Mouse (Mus musculus): ENCODE measurements around the gene Tpbpb. TPM values are rescaled to one million over a fixed set of nuclear protein-coding genes. Genes with fewer than 3 reads are reported as not detected.
A peak's percentile ranks its signal among the peaks of the same experiment; 100 is the strongest.
"Not testable (repeated sequence)": the region's sequence is repeated elsewhere in the genome, so short reads cannot be mapped to it uniquely, and the experiment has no call there.

Tpbpb gene
- 0.27 and 0.39 TPM in 2 replicates for polyA plus RNA-seq (2012; rRNA removed)

DNA sequence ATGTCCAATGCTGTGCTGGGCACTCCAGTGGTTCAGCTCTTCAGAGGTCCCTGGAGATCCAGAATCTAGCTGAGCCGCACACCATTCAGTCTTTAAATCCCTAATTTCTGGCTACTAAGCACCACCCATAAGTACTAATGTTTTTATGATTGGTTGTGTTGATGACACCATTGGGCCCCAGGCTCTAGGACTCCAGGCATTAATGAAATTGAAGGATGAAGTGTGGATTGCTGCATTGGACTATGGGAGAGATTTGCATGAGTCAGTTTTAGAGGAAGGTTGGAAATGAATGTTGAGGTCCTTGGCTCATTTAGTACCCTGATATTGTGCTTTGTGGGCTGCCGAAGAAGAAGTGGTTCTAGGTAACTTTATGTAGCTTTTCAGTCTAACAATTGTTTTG lies at the start of gene Tpbpb:
TSS of gene Tpbpb (minus strand) at position 101 of the 400 bp plus-strand sequence.
- not testable (repeated sequence) for DNase-seq (ENCODE audit: low read depth)

DNA sequence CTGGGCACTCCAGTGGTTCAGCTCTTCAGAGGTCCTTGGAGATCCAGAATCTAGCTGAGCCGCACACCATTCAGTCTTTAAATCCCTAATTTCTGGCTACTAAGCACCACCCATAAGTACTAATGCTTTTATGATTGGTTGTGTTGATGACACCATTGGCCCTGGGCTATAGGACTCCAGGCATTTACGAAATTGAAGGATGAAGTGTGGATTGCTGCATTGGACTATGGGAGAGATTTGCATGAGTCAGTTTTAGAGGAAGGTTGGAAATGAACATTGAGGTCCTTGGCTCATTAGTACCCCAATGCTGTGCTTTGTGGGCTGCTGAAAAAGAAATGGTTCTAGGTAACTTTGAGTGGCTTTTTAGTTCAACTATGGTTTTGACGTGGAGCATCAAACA lies 37.2 kb upstream of the Tpbpb start, which contains the start of gene Tpbpa:
TSS of gene Tpbpa (minus strand) at position 101 of the 400 bp plus-strand sequence.
- DNase-seq (ENCODE audit: low read depth): not testable (repeated sequence)

DNA sequence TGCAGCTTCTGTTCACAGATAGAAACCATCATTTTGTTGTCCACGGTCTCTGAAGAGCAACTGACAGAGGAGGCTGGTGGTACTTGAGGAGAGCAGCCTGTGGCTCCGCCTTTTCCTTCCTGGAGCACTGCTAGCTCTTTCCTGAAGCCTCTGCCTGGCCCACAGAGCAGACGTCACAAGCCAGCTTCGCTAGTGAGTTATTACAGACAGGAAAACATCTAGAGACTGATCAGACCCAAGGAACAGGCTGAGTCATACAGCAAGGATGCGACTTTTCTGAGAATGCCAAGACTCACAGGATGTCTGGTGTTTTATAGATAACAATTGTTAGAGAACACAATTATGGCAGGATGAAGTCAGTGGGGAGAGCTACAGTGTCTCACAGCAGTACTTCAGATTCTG lies 31.8 kb upstream of the Tpbpb start, which contains the start of the genes Gm49391 and Ctla2a:
TSS of gene Gm49391 (minus strand) at position 72 of the 402 bp plus-strand sequence.
TSS of gene Ctla2a (minus strand) at position 126 of the 402 bp plus-strand sequence.
- peak; percentile 1 for DNase-seq (ENCODE audit: low read depth)
- TF ChIP-seq CTCF (IDR thresholded peaks at IDR 0.05; ENCODE audit: borderline replicate concordance, extremely low read depth, insufficient read depth, insufficient read length) (no peak), POLR2A (IDR thresholded peaks at IDR 0.05; ENCODE audit: borderline replicate concordance, extremely low read depth, insufficient read depth, insufficient read length, poor library complexity, severe bottlenecking) (no peak)

DNA sequence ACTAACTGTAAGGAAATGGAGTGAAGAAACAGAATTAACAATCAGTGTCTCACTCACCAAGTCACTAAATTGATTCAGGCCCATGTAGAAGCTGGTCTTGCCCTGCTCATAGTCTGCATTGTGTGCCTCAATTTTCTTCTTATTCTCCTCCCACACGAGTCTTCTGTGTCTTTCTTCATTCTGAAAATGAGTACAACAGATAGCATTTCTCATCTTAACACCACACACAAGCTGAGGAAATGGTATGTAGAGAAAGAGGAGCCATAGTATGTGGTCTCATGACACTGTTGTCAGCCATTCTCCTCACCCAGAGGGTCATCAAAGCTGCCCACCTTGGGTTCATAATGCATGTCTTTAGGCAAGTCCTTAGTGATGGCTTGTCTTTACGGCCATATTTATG lies 30.8 kb upstream of the Tpbpb start, which contains the start of gene Gm49393:
TSS of gene Gm49393 (minus strand) at position 101 of the 400 bp plus-strand sequence.
- not testable (repeated sequence) for DNase-seq (ENCODE audit: low read depth)

DNA sequence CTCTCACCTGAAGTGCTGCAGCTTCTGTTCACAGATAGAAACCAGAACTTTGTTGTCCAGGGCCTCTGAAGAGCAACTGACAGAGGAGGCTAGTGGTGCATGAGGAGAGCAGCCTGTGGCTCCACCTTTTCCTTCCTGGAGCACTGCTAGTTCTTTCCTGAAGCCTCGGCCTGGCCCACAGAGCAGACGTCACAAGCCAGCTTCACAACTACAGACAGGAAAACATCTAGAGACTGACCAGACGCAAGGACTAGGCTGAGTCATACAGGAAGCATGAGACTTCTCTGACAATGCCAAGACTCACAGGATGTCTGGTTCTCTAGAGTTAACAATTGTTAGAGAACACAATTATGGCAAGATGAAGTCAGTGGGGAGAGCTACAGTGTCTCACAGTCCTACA lies 7.4 kb downstream of the Tpbpb start, which contains the start of gene Ctla2b:
TSS of gene Ctla2b (minus strand) at position 120 of the 400 bp plus-strand sequence.
- no peak for TF ChIP-seq POLR2A (IDR thresholded peaks at IDR 0.05; ENCODE audit: borderline replicate concordance, extremely low read depth, insufficient read depth, insufficient read length, poor library complexity, severe bottlenecking)
- TF ChIP-seq CTCF (IDR thresholded peaks at IDR 0.05; ENCODE audit: borderline replicate concordance, extremely low read depth, insufficient read depth, insufficient read length): no peak
- DNase-seq (ENCODE audit: low read depth): peak; percentile 3

DNA sequence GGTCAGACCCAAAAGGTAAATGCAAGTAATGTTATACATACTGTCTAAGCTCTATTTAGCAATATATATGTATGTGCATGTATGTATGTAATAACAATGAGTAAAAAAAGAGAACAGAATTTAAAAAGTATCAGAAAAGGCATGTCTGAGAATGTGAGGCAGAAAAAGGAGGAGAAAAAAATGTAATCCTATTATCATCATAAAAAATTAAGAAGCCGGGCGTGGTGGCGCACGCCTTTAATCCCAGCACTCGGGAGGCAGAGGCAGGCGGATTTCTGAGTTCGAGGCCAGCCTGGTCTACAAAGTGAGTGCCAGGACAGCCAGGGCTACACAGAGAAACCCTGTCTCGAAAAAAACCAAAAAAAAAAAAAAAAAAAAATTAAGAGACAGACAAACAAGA lies 7.9 kb downstream of the Tpbpb start, which contains the start of gene Gm49392:
TSS of gene Gm49392 (minus strand) at position 101 of the 400 bp plus-strand sequence.
- not testable (repeated sequence) for DNase-seq (ENCODE audit: low read depth)

DNA sequence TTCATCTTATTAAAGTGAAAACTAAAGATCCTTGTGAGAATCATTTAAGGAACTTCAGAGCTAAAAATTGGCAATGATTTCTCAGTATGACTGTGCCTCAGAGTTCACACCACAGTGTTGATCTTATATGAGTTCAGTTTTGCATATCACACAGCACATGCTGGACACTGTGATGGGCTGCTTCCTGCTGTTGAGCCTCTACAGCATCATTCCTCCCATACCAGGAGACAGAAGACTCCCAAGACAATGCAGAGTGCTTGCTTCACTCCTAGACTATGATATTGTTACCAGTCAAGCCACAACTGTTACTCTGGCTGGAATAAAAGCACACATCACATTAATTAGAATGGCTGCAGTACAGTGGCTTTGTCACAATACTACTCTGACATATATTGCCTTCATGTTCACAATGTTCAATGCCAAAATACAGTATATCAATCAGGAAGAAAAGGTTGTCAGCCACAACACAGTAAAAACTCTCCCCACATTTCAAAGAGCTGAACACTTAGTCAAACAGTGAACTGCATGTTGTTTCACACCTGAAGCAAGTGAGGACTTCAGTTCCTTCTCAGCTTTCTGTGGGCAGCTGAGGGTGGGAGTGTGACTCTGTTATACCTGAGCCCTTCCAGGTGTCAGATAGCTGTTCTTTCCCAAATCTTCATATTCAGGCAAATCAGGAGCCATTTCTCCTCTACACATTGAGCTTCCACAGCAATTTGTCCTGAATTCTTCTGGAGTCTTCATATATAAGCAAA lies 9.1 kb downstream of the Tpbpb start:
- no peak for DNase-seq (ENCODE audit: low read depth)
- TF ChIP-seq CTCF (IDR thresholded peaks at IDR 0.05; ENCODE audit: borderline replicate concordance, extremely low read depth, insufficient read depth, insufficient read length): no peak

DNA sequence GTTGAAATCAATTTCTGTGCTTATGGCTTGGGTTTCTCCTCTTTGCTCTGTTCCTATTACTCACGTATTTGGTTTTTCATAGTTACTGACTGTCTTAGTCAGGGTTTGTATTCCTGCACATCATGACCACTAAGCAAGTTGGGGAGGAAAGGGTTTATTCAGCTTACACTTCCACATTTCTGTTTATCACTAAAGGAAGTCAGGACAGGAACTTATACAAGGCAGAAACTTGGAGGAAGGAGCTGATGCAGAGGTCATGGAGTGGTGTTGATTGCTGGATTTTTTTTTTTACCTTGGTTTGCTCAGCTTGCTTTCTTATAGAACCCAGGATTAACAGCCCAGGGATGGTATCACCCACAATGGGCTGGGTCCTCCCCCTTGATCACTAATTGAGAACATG lies 12.4 kb downstream of the Tpbpb start:
- no peak for DNase-seq (ENCODE audit: low read depth)
- TF ChIP-seq POLR2A (IDR thresholded peaks at IDR 0.05; ENCODE audit: borderline replicate concordance, extremely low read depth, insufficient read depth, insufficient read length, poor library complexity, severe bottlenecking): no peak
- no peak for TF ChIP-seq CTCF (IDR thresholded peaks at IDR 0.05; ENCODE audit: borderline replicate concordance, extremely low read depth, insufficient read depth, insufficient read length)

DNA sequence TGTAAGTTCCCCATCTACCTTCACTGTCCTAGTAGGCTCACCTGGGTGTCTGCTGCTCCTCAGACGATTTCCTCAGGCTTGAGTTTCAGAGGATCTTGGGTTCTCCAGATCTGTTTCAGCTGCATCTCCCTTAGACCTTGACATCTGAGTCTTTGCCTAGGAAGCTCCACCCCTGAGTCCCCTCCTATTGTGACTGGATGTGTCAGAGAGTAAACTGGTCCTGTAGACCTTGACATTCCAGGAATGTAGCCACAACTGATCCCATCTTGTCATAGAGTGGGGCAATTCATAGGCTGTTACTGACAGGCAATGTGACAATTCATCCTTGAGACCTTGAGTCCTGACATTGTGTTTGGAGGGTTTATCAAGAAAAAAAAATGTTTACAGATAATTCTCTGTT lies 40.4 kb downstream of the Tpbpb start, which contains the start of gene 4930486L24Rik:
TSS of gene 4930486L24Rik (minus strand) at position 195 of the 400 bp plus-strand sequence.
- no peak for DNase-seq (ENCODE audit: low read depth)
- TF ChIP-seq CTCF (IDR thresholded peaks at IDR 0.05; ENCODE audit: borderline replicate concordance, extremely low read depth, insufficient read depth, insufficient read length) (no peak), POLR2A (IDR thresholded peaks at IDR 0.05; ENCODE audit: borderline replicate concordance, extremely low read depth, insufficient read depth, insufficient read length, poor library complexity, severe bottlenecking) (no peak)

Other genes starting within 250 kb of the Tpbpb start
- not detected in 2 replicates for gene BC051665, start 118.5 kb downstream of the Tpbpb start, polyA plus RNA-seq (2012; rRNA removed)
- gene Ctsll3, start 102.0 kb downstream of the Tpbpb start, polyA plus RNA-seq (2012; rRNA removed): not detected in 2 replicates
- gene 4930486L24Rik, start 40.4 kb downstream of the Tpbpb start, polyA plus RNA-seq (2012; rRNA removed): 0.08 and 0.14 TPM in 2 replicates
- not detected in 2 replicates for gene Gm49392, start 8.0 kb downstream of the Tpbpb start, polyA plus RNA-seq (2012; rRNA removed)
- gene Ctla2b, start 7.4 kb downstream of the Tpbpb start, polyA plus RNA-seq (2012; rRNA removed): 1.6 TPM in 2 replicates
- gene Gm49393, start 30.7 kb upstream of the Tpbpb start, polyA plus RNA-seq (2012; rRNA removed): not detected in 2 replicates
- gene Gm49391, start 31.7 kb upstream of the Tpbpb start, polyA plus RNA-seq (2012; rRNA removed): 2.0 and 3.1 TPM in 2 replicates
- gene Ctla2a, start 31.7 kb upstream of the Tpbpb start, polyA plus RNA-seq (2012; rRNA removed): 5.8 and 10.6 TPM in 2 replicates
- 0.78 and 2.0 TPM in 2 replicates for gene Tpbpa, start 37.1 kb upstream of the Tpbpb start, polyA plus RNA-seq (2012; rRNA removed)
- 0.05 and 0.34 TPM in 2 replicates for gene Ctsj, start 101.1 kb upstream of the Tpbpb start, polyA plus RNA-seq (2012; rRNA removed)
- gene Ctsq, start 135.8 kb upstream of the Tpbpb start, polyA plus RNA-seq (2012; rRNA removed): 0.05 TPM in 1 of 2 replicates, not detected in the other